Mouse (Mus musculus) brain, embryonic 14.5 days (tissue): Measurements from ENCODE around the gene Ubfd1.

ENCODE experiments used
- CTCF ChIP-seq: fragments of 200-500 bp; IDR thresholded peaks from 2 replicates; pipeline ENCODE4 v1.5.1; 2012; ENCODE audit warnings: inconsistent platforms, mild to moderate bottlenecking, moderate library complexity, borderline replicate concordance; ENCODE audit not compliant: insufficient read depth, insufficient read length; ENCODE audit errors: extremely low read depth
- POLR2A ChIP-seq: fragments of 200-500 bp; IDR thresholded peaks from 2 replicates; pipeline ENCODE4 v1.6.1; 2012; ENCODE audit warnings: mild to moderate bottlenecking, inconsistent platforms, borderline replicate concordance; ENCODE audit not compliant: poor library complexity, insufficient read depth, insufficient read length, severe bottlenecking; ENCODE audit errors: extremely low read depth

DNA sequence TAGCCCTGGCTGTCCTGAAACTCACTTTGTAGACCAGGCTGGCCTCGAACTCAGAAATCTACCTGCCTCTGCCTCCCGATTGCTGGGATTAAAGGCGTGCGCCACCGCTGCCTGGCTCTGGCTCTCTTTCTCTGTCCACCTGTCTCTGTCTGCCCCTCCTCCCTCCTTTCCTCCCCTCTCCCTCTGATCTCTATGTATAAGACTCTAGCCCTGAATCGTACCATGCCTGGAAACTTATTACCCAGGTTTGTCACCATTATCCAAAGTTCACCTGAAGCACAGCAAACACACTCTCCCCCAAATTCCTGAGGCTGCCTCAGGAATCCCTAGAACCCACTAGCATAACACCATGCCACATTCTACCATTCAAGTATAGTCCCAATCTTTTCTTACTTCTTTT is 41.2 kb downstream of the Ubfd1 start:
- no peak for TF ChIP-seq CTCF
- no peak for TF ChIP-seq POLR2A
